Mouse (Mus musculus) lung, postnatal 0 days (tissue): ENCODE results near the gene Rnps1.

ENCODE experiments used
- CTCF ChIP-seq: IDR thresholded peaks from 2 replicates; pipeline ENCODE4 v1.5.1; 2016; ENCODE audit warnings: antibody characterized with exemption, mild to moderate bottlenecking
- EP300 ChIP-seq: IDR thresholded peaks from 2 replicates; pipeline ENCODE4 v1.6.1; 2016; ENCODE audit warnings: antibody characterized with exemption, mild to moderate bottlenecking, control low read depth

GRCm38 (mm10) chr17:24378496-24378895, 35.9 kb upstream of the Rnps1 start:
- no peak for TF ChIP-seq EP300
- no peak for TF ChIP-seq CTCF
